Mouse (Mus musculus): ENCODE measurements at regions not wholly inside any gene's neighbourhood (a gene's known extent, or its start where the extent isn't known, plus 50 kb on each side); places are given as distances from the start of the nearest gene placed in this dataset.
"Not testable (repeated sequence)": the region's sequence is repeated elsewhere in the genome, so short reads cannot be mapped to it uniquely, and the experiment has no call there.

- not testable (repeated sequence) for DNase-seq (ENCODE audit: low spot score in 2 of 2)
These were observed 223.2 kb upstream of the Ell2 start for GRCm38 (mm10) chr13:75483157-75483915.

DNA sequence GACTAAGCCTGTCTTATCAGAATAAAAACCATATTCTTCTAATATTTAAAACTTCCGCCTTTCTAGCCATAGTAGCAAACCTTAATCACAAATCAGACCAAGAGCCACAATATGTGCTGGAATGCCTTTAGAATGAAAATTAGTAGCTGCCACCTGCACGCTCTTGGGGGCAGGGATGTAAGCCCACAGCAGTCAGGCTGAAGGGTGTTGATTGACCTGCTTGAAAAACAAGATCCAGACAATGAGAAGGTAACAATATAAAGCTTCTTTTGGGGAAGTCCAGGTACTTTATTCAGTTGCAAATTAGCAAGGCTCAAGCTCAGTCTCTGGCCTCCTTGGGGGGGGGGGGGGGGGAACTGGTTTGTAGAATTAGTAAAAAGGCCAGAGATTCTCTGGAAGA lies 222.3 kb upstream of the Ell2 start:
- not testable (repeated sequence) for DNase-seq (ENCODE audit: low spot score in 2 of 2)

- DNase-seq (ENCODE audit: low spot score in 2 of 2) = no peak
These were observed 205.0 kb upstream of the Ell2 start for GRCm38 (mm10) chr13:75501530-75501929.

- DNase-seq (ENCODE audit: low spot score in 2 of 2) = no peak
These were observed 203.2 kb upstream of the Ell2 start for GRCm38 (mm10) chr13:75503394-75503793.

- DNase-seq (ENCODE audit: low spot score in 2 of 2) = no peak
These were observed 192.1 kb upstream of the Ell2 start for GRCm38 (mm10) chr13:75514315-75515020.

GRCm38 (mm10) chr13:75523293-75524278 lies 183.0 kb upstream of the Ell2 start:
- DNase-seq (ENCODE audit: low spot score in 2 of 2) = no peak

DNA sequence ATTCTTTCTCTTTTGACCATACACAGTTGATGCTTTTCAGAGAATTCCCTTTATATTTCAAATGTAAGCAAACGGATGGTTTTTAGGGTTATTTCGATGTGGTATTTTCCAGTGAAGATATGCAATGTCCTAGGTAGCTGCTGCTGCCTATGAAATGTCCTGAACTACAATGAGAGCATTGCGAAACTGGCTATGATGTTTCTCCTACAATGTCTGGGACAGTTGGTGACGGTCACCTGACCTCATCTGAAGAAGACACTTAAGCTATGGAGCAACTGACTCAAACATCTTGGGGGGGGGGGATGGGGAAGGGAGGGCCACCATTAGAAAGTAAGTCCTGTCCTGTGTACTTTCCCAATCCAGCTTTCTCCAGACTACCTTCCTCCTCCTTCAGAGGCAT lies 182.1 kb upstream of the Ell2 start:
- no peak for DNase-seq (ENCODE audit: low spot score in 2 of 2)

- DNase-seq (ENCODE audit: low spot score in 2 of 2) = no peak
These were observed 175.0 kb upstream of the Ell2 start for GRCm38 (mm10) chr13:75531566-75531965.

GRCm38 (mm10) chr13:75541446-75541845 lies 165.1 kb upstream of the Ell2 start:
- DNase-seq (ENCODE audit: low spot score in 2 of 2) = no peak

- peak; percentile 30 to 38 for DNase-seq (ENCODE audit: low spot score in 2 of 2)
These were observed 164.2 kb upstream of the Ell2 start for GRCm38 (mm10) chr13:75542253-75542945.

DNA sequence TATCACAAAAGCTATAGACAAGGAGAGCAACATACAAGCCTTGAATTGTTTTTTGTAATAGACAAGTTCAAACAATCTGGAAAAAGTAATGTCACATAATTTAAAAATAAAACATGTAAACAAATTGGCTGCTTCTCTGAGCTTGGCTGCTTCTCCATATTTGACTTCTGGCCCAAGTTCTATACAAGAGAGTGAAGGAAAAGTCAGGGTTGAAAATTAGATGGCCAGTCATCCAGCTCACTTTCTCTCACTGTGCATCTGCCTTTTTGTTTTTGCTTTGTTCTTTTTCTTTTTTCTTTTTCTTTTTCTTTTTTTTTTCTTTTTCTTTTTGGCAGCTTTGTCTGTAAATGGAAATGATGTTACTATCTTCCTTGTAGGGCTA lies 163.6 kb upstream of the Ell2 start:
- DNase-seq (ENCODE audit: low spot score in 2 of 2) = no peak

GRCm38 (mm10) chr13:75543595-75543994 lies 163.0 kb upstream of the Ell2 start:
- no peak for DNase-seq (ENCODE audit: low spot score in 2 of 2)

- no peak for DNase-seq (ENCODE audit: low spot score in 2 of 2)
These were observed 161.8 kb upstream of the Ell2 start for GRCm38 (mm10) chr13:75544728-75545127.

- DNase-seq (ENCODE audit: low spot score in 2 of 2) = no peak
These were observed 158.8 kb upstream of the Ell2 start for GRCm38 (mm10) chr13:75547791-75548190.

GRCm38 (mm10) chr13:75578971-75579370 lies 127.6 kb upstream of the Ell2 start:
- DNase-seq (ENCODE audit: low spot score in 2 of 2) = no peak

GRCm38 (mm10) chr13:75590836-75591235 lies 115.7 kb upstream of the Ell2 start:
- DNase-seq (ENCODE audit: low spot score in 2 of 2) = no peak

DNA sequence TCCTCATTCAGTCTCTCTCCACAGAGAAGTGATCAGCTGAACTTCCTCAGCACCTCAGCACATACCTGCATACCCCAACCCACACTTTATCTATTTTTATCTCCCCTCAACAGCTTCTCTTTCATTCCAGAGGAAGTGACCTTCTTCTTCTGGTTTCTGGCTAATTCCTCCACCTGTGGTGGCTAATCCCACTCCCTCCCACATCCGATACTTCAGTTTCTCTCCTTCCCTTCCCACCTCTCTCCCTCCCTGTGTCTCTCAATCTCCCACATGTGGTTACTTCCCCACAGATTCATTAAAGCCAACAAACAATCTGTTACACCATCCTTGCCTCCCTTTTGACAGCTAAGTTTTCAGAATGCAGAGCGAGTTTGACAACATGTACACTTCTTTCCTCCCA lies 109.7 kb upstream of the Ell2 start:
- no peak for DNase-seq (ENCODE audit: low spot score in 2 of 2)

DNA sequence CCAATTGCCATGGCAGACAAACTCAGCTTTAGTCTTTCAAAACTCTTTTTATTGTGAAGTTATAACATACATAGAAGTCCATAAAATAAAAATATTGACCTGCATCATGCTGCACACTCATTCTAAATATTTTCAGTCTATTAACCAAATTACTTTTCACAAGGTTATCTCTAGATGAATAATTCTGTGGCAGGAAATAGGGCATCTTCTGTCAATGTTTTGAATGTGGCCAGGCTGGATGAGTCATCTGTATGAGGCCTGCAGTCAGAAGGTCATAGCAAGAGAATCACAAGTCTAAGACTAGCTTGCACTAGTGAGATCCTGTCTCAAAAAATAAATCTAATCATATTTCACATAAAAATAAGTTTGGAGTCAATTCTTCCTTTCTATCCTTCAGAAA lies 108.4 kb upstream of the Ell2 start:
- DNase-seq (ENCODE audit: low spot score in 2 of 2) = no peak

- DNase-seq (ENCODE audit: low spot score in 2 of 2) = no peak
These were observed 107.9 kb upstream of the Ell2 start for GRCm38 (mm10) chr13:75598675-75599074.

DNA sequence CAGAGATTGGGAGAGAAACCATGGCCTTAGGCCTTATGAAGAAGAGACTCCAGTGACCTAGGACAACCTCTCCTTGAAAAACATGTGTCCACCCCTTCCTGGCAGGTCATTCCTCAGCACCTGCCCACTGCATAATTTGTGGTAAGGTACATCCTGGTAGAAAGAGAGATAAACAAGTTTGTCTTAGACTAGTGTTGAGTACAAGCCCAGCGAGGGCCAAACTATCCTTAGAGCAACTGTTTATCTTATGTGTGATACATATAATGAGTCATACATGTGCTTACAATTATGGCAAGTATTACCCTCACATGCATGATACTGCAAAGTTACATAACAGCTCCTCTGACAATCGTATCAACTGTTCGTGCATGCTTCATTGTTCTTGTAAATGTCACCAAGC lies 83.3 kb upstream of the Ell2 start:
- DNase-seq (ENCODE audit: low spot score in 2 of 2) = no peak

DNA sequence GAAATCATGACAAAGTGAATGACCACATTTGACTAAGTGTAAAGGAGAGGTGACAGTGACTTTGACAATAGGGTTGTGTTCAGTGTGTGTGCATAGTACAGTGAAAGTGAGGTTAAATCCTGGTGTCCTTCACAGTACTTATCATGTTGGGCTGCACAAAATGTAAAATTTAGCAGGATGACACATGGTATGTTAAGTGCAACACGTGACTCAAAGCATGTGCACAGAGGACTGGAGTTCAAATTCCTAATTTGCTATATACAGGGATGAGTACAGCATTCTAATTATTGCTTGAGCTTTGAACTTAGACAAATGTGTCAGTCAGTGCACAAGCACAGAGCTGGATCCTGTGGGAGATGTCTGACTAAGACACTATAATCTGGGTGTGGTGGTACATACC lies 79.2 kb upstream of the Ell2 start:
- no peak for DNase-seq (ENCODE audit: low spot score in 2 of 2)
